In genomic region chr1:150873231-150873630, GRCm38 (mm10) we compare ENCODE assay signal across 7 mouse cellular contexts.
DNase-seq lines count a peak whose midpoint lies in the region; ATAC-seq and TF ChIP-seq lines count a peak whose summit lies in the region.

No protein-coding gene starts in this region.

- no peak for TF ChIP-seq CTCF in heart, adult 2 months (IDR thresholded peaks at IDR 0.05)

- TF ChIP-seq EP300 in heart, adult 2 months (IDR thresholded peaks at IDR 0.05; ENCODE audit: insufficient read depth, low read depth, low read length), result 0 out of 2 replicates have a peak, but pooled peaks have one; percentile 60

- intact Hi-C loops in heart, adult 2 months (cut with DNase I), result loop anchor here (5.0 kb wide), 1 partner anchor 44 kb away; no protein-coding TSS in a partner anchor

- no peaks in the 10 kb centered on the region for H3K9me3 ChIP-seq in forebrain, embryonic 15.5 days

- no peak overlapping the region for H3K4me2 ChIP-seq in forebrain, embryonic 15.5 days (replicated peaks)

- 10% methylated on average over 6 of the region's 6 CpGs for WGBS in heart, adult 2 months
- 57% methylated on average over 6 of the region's 6 CpGs for WGBS in forebrain, embryonic 15.5 days

- DNase-seq in 3T3-L1 (ENCODE audit: low read depth, low spot score), result peak; percentile 16
- DNase-seq in adrenal gland, postnatal 14 days, result peak; percentile 61
- peak; percentile 39 to 66 for DNase-seq in heart, adult 2 months
- DNase-seq in kidney, postnatal 10 days, result peak; percentile 74
- no peak for DNase-seq in retina, embryonic 14.5 days (ENCODE audit: low spot score)

- H3K27me3 ChIP-seq in heart, adult 2 months (ENCODE audit: control insufficient read depth, insufficient read depth, low read length), result no peaks in the 10 kb centered on the region
- H3K27me3 ChIP-seq in forebrain, embryonic 15.5 days, result no peaks in the 10 kb centered on the region

- H3K79me2 ChIP-seq in heart, adult 2 months (replicated peaks; ENCODE audit: control insufficient read depth, insufficient read depth, low read length), result no peaks in the 10 kb centered on the region

- H3K27ac ChIP-seq in heart, adult 2 months, result peak overlapping the region; percentile 71
- H3K27ac ChIP-seq in forebrain, embryonic 15.5 days (replicated peaks), result no peak overlapping the region

- peaks cover 4% of the 10 kb centered on the region for H3K4me1 ChIP-seq in heart, adult 2 months (ENCODE audit: control insufficient read depth, insufficient read depth, low read length)
- H3K4me1 ChIP-seq in forebrain, embryonic 15.5 days, result peaks cover 6% of the 10 kb centered on the region; the same call in 1 of the 2 replicates

- TF ChIP-seq POLR2A in heart, adult 2 months (IDR thresholded peaks at IDR 0.05; ENCODE audit: insufficient read depth, low read depth, low read length), result no peak

- H3K9ac ChIP-seq in heart, adult 2 months (ENCODE audit: low read depth, low read length), result no peak overlapping the region
- H3K9ac ChIP-seq in forebrain, embryonic 15.5 days (replicated peaks), result no peak overlapping the region

- H3K4me3 ChIP-seq in heart, adult 2 months, result no peak overlapping the region; the same call in 1 of the 2 replicates
- H3K4me3 ChIP-seq in forebrain, embryonic 15.5 days, result no peak overlapping the region

- no peak for ATAC-seq in CD4-positive, CD25-positive, alpha-beta regulatory T cell, adult 4 months
- no peak for ATAC-seq in forebrain, embryonic 15.5 days (replicated peaks)

- H3K36me3 ChIP-seq in heart, adult 2 months (ENCODE audit: control insufficient read depth, insufficient read depth, low read length), result peaks cover 4% of the 10 kb centered on the region
- no peaks in the 10 kb centered on the region for H3K36me3 ChIP-seq in forebrain, embryonic 15.5 days
